Mouse (Mus musculus): ENCODE results near the gene Tbc1d15. TPM values are rescaled to one million over a fixed set of nuclear protein-coding genes. Genes with fewer than 3 reads are reported as not detected.

The Tbc1d15 gene
- total RNA-seq, 2 experiments from 2014 or later = 55.0 to 82.8 TPM

- ATAC-seq (replicated peaks; ENCODE audit: poor library complexity, severe bottlenecking) = peak; percentile 85
These were observed 79.9 kb downstream of the Tbc1d15 start for GRCm38 (mm10) chr10:115171351-115171818.

- ATAC-seq (replicated peaks; ENCODE audit: poor library complexity, severe bottlenecking) = peak; percentile 87
These were observed 80.5 kb downstream of the Tbc1d15 start for GRCm38 (mm10) chr10:115170496-115171350.

- no peak for ATAC-seq (replicated peaks; ENCODE audit: poor library complexity, severe bottlenecking)
These were observed 81.9 kb downstream of the Tbc1d15 start for GRCm38 (mm10) chr10:115169410-115169809.

- no peak for ATAC-seq (replicated peaks; ENCODE audit: poor library complexity, severe bottlenecking)
These were observed 91.0 kb downstream of the Tbc1d15 start for GRCm38 (mm10) chr10:115160289-115160688.

Other genes starting within 250 kb of the Tbc1d15 start
- gene Tph2, start 66.4 kb downstream of the Tbc1d15 start, total RNA-seq (2014; fragmentation: Nextera tagmentation) = not detected in 2 replicates
- gene Tph2, start 66.4 kb downstream of the Tbc1d15 start, total RNA-seq (2017) = not detected in 2 replicates
- 60.9 and 70.6 TPM in 2 replicates for gene Rab21, start 64.1 kb upstream of the Tbc1d15 start, total RNA-seq (2014; fragmentation: Nextera tagmentation)
- gene Rab21, start 64.1 kb upstream of the Tbc1d15 start, total RNA-seq (2017) = 42.5 and 47.1 TPM in 2 replicates
- gene Tmem19, start 111.0 kb upstream of the Tbc1d15 start, total RNA-seq (2014; fragmentation: Nextera tagmentation) = 13.3 and 15.2 TPM in 2 replicates
- gene Tmem19, start 111.0 kb upstream of the Tbc1d15 start, total RNA-seq (2017) = 13.0 and 23.7 TPM in 2 replicates
- 11.6 and 12.4 TPM in 2 replicates for gene Thap2, start 133.0 kb upstream of the Tbc1d15 start, total RNA-seq (2014; fragmentation: Nextera tagmentation)
- gene Thap2, start 133.0 kb upstream of the Tbc1d15 start, total RNA-seq (2017) = 6.7 and 9.7 TPM in 2 replicates
- 54.8 and 72.9 TPM in 2 replicates for gene Zfc3h1, start 133.5 kb upstream of the Tbc1d15 start, total RNA-seq (2014; fragmentation: Nextera tagmentation)
- gene Zfc3h1, start 133.5 kb upstream of the Tbc1d15 start, total RNA-seq (2017) = 21.4 and 36.5 TPM in 2 replicates